Mouse (Mus musculus) hindbrain, postnatal 0 days (tissue): ENCODE measurements around the gene Eva1c. TPM values are rescaled to one million over a fixed set of nuclear protein-coding genes. Genes with fewer than 3 reads are reported as not detected.
"Not testable (repeated sequence)": the region's sequence is repeated elsewhere in the genome, so short reads cannot be mapped to it uniquely, and the experiment has no call there.

Experiments
- ATAC-seq: fragments of 200-750 bp; cut with Nextera tagmentation; 2 replicates; pipeline ENCODE4 v1.8.0; 2017; ENCODE audit warnings: mild to moderate bottlenecking, moderate TSS enrichment, moderate library complexity
- DNase-seq: peaks from one replicate; pipeline ENCODE4 v3.0.0-alpha.2; 2015; ENCODE audit warnings: low spot score
- H3K27ac ChIP-seq: fragments of 300-500 bp; sonication (generic); 2 replicates; pipeline ENCODE4 v1.5.1; 2014; ENCODE audit warnings: mild to moderate bottlenecking
- H3K27me3 ChIP-seq: fragments of 300-500 bp; sonication (generic); 2 replicates; pipeline ENCODE4 v1.6.1; 2014; ENCODE audit warnings: low read length, mixed read lengths; ENCODE audit not compliant: insufficient read depth
- H3K36me3 ChIP-seq: fragments of 300-500 bp; sonication (generic); 2 replicates; pipeline ENCODE4 v1.6.1; 2014; ENCODE audit warnings: low read length, mixed read lengths; ENCODE audit not compliant: insufficient read depth
- H3K4me1 ChIP-seq: fragments of 300-500 bp; sonication (generic); 2 replicates; pipeline ENCODE4 v1.6.1; 2014; ENCODE audit warnings: antibody characterized with exemption, low read length, mixed read lengths; ENCODE audit not compliant: insufficient read depth
- H3K4me2 ChIP-seq: fragments of 300-500 bp; sonication (generic); 2 replicates; pipeline ENCODE4 v1.6.1; 2014; ENCODE audit warnings: low read depth, mild to moderate bottlenecking, low read length, moderate library complexity, mixed read lengths
- H3K4me3 ChIP-seq: fragments of 300-500 bp; sonication (generic); 2 replicates; pipeline ENCODE4 v1.5.1; 2014; ENCODE audit warnings: low read length
- H3K9ac ChIP-seq: fragments of 300-500 bp; sonication (generic); replicated peaks from 2 replicates; pipeline ENCODE4 v1.6.1; 2014; ENCODE audit warnings: mild to moderate bottlenecking, low read length, moderate library complexity, mixed read lengths
- H3K9me3 ChIP-seq: fragments of 300-500 bp; sonication (generic); 2 replicates; pipeline ENCODE4 v1.6.1; 2016; ENCODE audit warnings: low read length, mixed read lengths
- CTCF ChIP-seq: IDR thresholded peaks from 2 replicates; pipeline ENCODE4 v1.5.1; 2016; ENCODE audit warnings: antibody characterized with exemption, control low read depth, low read depth
- WGBS: fragments of 180-500 bp; shearing (Covaris S2); extraction: QIAGEN DNeasy Blood & Tissue Kit; methylation state at CpG from one replicate; pipeline ENCODE4 v1.1.7; 2014; 5-methylcytosine and 5-hydroxymethylcytosine counted together
- polyA plus RNA-seq: library from polyadenylated mRNA; unstranded; fragments of >200 nt; fragmentation: Nextera tagmentation; extraction: Ambion mirVana; gene quantifications from 2 replicates; pipeline ENCODE4 v1.2.1, GENCODE M21; 2015
- total RNA-seq: library from RNA; depleted of rRNA; stranded (reverse); fragments of >200 nt; gene quantifications from 2 replicates; pipeline ENCODE4 v1.2.3, GENCODE M21; 2014

The Eva1c gene
- total and polyA plus RNA-seq, 2 experiments from 2014 or later, result 4.0 to 9.4 TPM

DNA sequence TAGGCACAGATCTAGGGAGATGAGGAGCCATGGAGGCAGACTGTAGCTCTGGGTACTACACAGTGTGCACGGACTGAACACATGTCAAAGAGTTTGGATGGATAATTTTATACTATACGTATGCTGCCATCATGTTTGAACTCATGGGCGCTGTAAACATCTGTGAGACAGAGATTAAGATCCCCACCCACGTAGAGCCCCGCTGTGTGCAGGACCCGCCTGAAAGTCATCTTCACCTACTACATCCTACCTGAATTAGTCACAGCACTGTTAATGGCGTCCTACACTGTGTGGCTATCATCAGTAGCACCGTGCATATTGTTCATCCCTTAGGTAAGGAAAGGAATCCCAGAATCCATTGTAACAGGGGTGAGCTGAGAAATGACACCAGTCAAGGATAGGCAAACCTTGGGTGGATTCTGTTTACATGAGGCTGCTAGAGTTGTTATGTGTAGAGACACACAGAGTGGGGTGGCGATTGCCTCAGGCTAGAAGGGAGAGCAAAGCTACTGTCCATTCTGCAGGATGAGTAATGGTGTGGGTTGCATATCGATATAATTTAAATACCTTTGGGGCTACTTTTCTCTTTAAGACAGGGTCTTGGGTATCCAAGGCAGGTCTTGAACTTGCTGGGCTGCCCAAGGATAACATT is 4.1 kb upstream of the Eva1c start:
- Histone ChIP-seq H3K9ac (no peak overlapping the region), H3K27ac (no peak overlapping the region), H3K4me3 (no peak overlapping the region), H3K27me3 (no peaks in the 10 kb centered on the region), H3K4me1 (no peaks in the 10 kb centered on the region), H3K36me3 (no peaks in the 10 kb centered on the region), H3K4me2 (no peak overlapping the region), H3K9me3 (no peaks in the 10 kb centered on the region)
- DNase-seq (no peak), ATAC-seq (no peak)
- TF ChIP-seq CTCF, result no peak
- whole genome bisulfite sequencing, result 93% methylated on average over 10 of the region's 10 CpGs

DNA sequence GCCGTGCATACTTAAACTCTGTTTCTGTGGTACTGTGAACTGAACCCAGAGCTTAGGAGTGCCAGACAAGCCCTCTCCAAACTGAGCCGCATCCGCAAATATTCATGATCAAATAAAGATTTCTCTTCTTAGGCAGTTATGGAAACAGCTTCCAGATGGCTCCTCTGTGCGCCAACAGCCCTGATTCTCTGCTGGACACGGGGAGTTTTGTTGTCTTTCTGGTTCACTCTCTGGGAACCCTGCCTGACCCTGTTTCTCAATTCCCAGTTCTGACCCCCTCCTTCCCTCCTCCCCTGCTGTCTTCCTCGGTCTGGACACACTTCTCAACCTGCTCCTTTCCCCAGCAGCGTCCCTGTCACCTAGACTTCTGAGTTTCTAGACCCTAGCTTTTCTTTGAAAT is 3.5 kb upstream of the Eva1c start:
- Histone ChIP-seq H3K36me3 (no peaks in the 10 kb centered on the region), H3K4me2 (no peak overlapping the region), H3K27ac (no peak overlapping the region), H3K27me3 (no peaks in the 10 kb centered on the region), H3K9me3 (no peaks in the 10 kb centered on the region), H3K4me3 (no peak overlapping the region), H3K4me1 (no peaks in the 10 kb centered on the region), H3K9ac (no peak overlapping the region)
- TF ChIP-seq CTCF, result no peak
- WGBS, result 66% methylated on average over 7 of the region's 7 CpGs
- ATAC-seq (no peak), DNase-seq (no peak)

DNA sequence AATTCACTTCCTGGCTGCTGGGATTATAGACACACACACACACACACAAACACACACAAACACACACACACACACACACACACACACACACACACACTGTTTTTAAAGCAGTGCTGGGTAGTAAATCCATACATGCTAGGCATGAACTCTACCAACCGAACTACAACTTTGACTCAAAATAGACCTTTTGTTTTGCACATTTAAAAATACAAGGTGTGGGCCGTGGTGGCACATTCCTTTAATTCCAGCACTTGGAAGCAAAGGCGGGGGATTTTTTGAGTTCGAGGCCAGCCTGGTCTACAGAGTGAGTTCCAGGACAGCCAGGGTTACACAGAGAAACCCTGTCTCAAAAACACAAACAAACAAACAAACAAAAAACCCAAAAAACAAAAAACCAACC is 2.5 kb upstream of the Eva1c start:
- not testable (repeated sequence) for H3K9ac ChIP-seq, H3K27me3 ChIP-seq, H3K36me3 ChIP-seq, DNase-seq, H3K4me2 ChIP-seq, H3K27ac ChIP-seq, H3K4me1 ChIP-seq, H3K9me3 ChIP-seq, H3K4me3 ChIP-seq, ATAC-seq
- 67% methylated on average over 4 of the region's 4 CpGs for WGBS

- no peak overlapping the region for H3K27ac ChIP-seq
- H3K4me3 ChIP-seq, result no peak overlapping the region
- H3K9me3 ChIP-seq, result no peaks in the 10 kb centered on the region
- H3K36me3 ChIP-seq, result no peaks in the 10 kb centered on the region
- H3K9ac ChIP-seq, result no peak overlapping the region
- no peak for DNase-seq
- H3K27me3 ChIP-seq, result no peaks in the 10 kb centered on the region
- no peak for ATAC-seq
- WGBS, result 81% methylated on average over 5 of the region's 5 CpGs
- no peak overlapping the region for H3K4me2 ChIP-seq
- TF ChIP-seq CTCF, result no peak
- peaks cover 7% of the 10 kb centered on the region for H3K4me1 ChIP-seq
Observed at GRCm38 (mm10) chr16:90826041-90826440, 478 bp upstream of the Eva1c start.

GRCm38 (mm10) chr16:90827498-90827897 is 979 bp downstream of the Eva1c start:
- 77% methylated on average over 9 of the region's 9 CpGs for WGBS
- Histone ChIP-seq H3K27me3 (no peaks in the 10 kb centered on the region), H3K4me3 (no peak overlapping the region), H3K9me3 (no peaks in the 10 kb centered on the region), H3K4me1 (peaks cover 7% of the 10 kb centered on the region), H3K36me3 (no peaks in the 10 kb centered on the region), H3K4me2 (no peak overlapping the region), H3K9ac (no peak overlapping the region), H3K27ac (no peak overlapping the region)
- DNase-seq (no peak), ATAC-seq (no peak)
- no peak for TF ChIP-seq CTCF

- ATAC-seq (no peak), DNase-seq (no peak)
- Histone ChIP-seq H3K9ac (no peak overlapping the region), H3K27ac (no peak overlapping the region), H3K27me3 (no peaks in the 10 kb centered on the region), H3K4me2 (no peak overlapping the region), H3K4me1 (peaks cover 16% of the 10 kb centered on the region), H3K4me3 (no peak overlapping the region), H3K9me3 (no peaks in the 10 kb centered on the region), H3K36me3 (no peaks in the 10 kb centered on the region)
- 83% methylated on average over 7 of the region's 7 CpGs for WGBS
- no peak for TF ChIP-seq CTCF
Observed at GRCm38 (mm10) chr16:90829136-90829535, 2.6 kb downstream of the Eva1c start.

- H3K9ac ChIP-seq, result peak overlapping the region; percentile 54
- peak; percentile 77 for ATAC-seq
- H3K4me3 ChIP-seq, result peak overlapping the region; percentile 51
- H3K36me3 ChIP-seq, result no peaks in the 10 kb centered on the region
- peak; percentile 78 for DNase-seq
- peak overlapping the region; percentile 86 for H3K4me2 ChIP-seq
- peaks cover 16% of the 10 kb centered on the region for H3K4me1 ChIP-seq
- peak; percentile 48 for TF ChIP-seq CTCF
- H3K27ac ChIP-seq, result peak overlapping the region; percentile 51
- H3K27me3 ChIP-seq, result no peaks in the 10 kb centered on the region
- WGBS, result 1% methylated on average over 45 of the region's 45 CpGs
- H3K9me3 ChIP-seq, result no peaks in the 10 kb centered on the region
Observed at GRCm38 (mm10) chr16:90829894-90830685, 3.6 kb downstream of the Eva1c start.
